Mouse (Mus musculus) central nervous system, embryonic 11.5 days (tissue): Measurements from ENCODE around the gene Wasf1. TPM values are rescaled to one million over a fixed set of nuclear protein-coding genes. Genes with fewer than 3 reads are reported as not detected.

ENCODE experiments used
- polyA plus RNA-seq: library from polyadenylated mRNA; depleted of rRNA; stranded (reverse); fragments of >200 nt; gene quantifications from 2 replicates; pipeline ENCODE4 v1.2.3, GENCODE M21; 2012; rRNA removed

Gene Wasf1
- 29.4 and 36.0 TPM in 2 replicates for polyA plus RNA-seq

DNA sequence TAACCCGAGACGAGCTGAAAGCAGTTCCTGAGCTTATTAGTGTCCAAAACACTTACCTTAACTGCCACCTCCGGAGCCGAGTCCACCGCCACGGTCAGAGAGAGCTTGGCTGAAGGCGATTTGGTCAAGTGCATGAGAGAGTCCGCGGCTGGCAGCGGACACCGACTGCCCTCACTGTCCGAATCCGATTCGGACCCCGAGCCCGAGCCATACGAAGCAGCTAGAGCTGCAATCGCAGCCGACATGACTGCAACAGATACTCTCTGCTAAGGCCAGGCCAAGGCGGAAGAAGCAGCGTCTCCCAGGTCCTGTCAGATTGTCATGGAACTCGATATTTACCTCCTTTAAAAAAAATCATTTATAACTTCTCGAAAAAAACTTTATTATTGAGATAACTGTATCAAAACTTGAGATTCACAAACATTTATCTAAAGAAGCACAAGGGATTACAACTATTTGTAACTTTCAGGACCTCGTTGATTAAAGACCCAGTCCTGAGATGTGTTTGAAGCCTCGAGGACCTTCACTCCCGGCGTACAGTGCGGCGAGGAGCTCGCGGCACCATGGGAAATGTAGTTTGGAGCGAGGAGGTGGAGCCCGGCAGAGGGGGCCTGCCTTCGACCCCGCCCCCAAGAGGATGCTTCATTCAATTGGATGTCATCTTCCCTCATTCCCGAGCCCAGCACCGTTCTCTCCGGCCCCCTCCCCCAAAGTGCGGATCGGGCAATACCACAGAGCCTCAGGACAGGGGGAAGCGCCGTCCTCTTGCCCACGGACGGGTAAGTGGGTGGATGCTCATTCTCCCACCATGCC, at the start of gene Wasf1, which contains the start of gene Cdc40:
Gene Wasf1, plus strand, starts transcription at position 645 of the 813 bp plus-strand sequence.
Gene Cdc40, minus strand, starts transcription at position 481 of the 813 bp plus-strand sequence.

Other genes with a start within 250 kb of the Wasf1 start
- gene Mettl24, start 200.2 kb upstream of the Wasf1 start, polyA plus RNA-seq: 0.62 and 0.66 TPM in 2 replicates
- gene Cdc40, start 164 bp upstream of the Wasf1 start, polyA plus RNA-seq: 27.8 and 31.4 TPM in 2 replicates
- 0.02 TPM in 1 of 2 replicates, not detected in the other for gene Gpr6, start 188.8 kb downstream of the Wasf1 start, polyA plus RNA-seq